Mouse (Mus musculus) retina, adult 2 months (tissue): ENCODE measurements around the gene Rgl2.
A peak's percentile ranks its signal among the peaks of the same experiment; 100 is the strongest.
"Not testable (repeated sequence)": the region's sequence is repeated elsewhere in the genome, so short reads cannot be mapped to it uniquely, and the experiment has no call there.

ENCODE experiments used
- DNase-seq: peaks from one replicate; pipeline ENCODE4 v3.0.0-alpha.2; 2012; ENCODE audit warnings: low read depth, low spot score

Rgl2 gene

DNA sequence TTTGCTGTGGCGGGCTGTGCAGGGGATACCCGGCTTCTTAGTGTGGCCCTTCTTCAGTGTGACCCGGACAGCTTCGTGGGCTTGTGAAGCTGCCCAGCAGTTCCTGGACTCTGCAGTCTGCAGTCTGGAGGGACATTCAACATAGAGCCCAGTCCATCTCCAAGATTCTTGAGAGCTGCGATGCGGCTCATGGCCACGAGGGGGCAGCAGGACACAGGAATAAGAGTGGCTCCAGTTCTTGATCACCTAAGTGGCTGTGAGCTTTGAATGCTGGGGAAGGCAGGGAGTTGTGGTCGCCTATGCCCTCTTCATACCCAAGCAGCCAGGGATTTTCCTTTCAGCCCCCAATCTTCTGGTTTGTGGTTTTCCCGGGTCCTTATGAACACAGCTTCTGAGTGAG lies 39.1 kb downstream of the Rgl2 start:
- DNase-seq: peak; percentile 63

- no peak for DNase-seq
Observed at GRCm38 (mm10) chr17:33968927-33969326, 39.6 kb downstream of the Rgl2 start.

DNA sequence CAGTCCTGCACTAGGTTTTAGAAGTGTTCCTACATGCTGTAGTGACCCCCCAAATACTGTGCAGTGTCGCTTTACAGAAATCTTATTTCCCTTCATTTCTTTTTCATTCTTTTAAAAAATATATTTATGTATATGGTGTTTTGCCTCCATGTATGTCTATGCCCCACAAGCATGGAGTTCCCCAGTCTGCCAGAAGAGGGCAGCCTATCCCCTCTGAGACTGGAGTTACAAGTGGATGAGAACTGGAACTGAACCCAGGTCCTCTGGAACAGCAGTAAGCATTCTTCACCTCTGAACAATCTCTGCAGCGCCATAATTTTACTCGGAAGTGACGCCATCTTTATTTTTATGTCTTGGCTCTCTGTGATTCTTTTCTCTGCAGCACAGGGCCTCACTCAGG lies 40.1 kb downstream of the Rgl2 start:
- no peak for DNase-seq

DNA sequence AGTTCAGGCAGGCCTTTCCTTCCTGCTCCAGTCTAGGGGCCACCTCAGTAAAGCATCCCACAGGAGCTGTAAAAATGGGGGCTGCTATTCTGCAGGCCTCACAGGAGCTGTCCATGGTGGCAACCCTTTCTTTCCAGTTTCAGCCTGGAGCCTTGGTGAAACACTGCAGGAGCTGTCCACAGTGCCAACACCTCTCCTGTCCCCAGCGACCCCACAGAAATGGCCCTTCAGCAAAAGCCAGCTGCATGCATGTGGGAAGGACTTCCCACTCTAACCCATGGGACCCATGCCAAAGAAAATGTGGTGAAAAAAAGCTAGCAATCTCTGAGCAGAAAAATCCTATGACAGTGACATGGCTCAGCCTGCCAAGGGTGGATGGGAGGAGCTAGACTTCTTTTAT lies 43.3 kb downstream of the Rgl2 start:
- DNase-seq: no peak

- DNase-seq: no peak
Observed at GRCm38 (mm10) chr17:33973572-33973971, 44.2 kb downstream of the Rgl2 start.

DNA sequence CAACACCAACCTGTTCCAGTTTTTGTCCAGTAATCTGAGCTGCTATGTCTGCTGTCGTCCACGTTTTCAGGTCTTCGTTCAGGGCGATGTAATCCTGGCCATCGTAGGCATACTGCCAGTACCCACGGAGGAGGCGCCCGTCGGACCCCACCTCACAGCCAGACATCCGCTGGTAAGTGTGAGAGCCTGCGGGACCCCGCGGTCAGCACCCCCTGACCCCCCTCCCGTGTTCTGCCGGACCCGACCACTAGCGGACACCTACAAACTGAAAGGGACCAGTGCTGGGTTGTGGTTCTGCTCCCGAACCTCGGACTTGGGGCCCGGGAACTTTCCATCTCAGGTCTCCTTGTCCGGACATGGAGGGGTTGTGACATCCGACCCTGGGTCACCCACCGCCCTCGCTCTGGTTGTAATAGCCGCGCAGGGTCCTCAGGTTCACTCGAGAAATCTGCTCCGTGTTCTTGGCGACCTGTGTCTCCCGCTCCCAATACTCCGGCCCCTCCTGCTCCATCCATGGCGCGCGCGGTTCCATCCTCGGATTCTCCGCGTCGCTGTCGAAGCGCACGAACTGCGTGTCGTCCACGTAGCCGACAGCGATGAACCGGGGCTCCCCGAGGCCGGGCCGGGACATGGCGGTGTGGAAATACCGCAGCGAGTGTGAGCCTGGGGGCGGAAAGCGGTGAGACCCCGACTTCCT lies 48.7 kb downstream of the Rgl2 start:
- no peak for DNase-seq

DNA sequence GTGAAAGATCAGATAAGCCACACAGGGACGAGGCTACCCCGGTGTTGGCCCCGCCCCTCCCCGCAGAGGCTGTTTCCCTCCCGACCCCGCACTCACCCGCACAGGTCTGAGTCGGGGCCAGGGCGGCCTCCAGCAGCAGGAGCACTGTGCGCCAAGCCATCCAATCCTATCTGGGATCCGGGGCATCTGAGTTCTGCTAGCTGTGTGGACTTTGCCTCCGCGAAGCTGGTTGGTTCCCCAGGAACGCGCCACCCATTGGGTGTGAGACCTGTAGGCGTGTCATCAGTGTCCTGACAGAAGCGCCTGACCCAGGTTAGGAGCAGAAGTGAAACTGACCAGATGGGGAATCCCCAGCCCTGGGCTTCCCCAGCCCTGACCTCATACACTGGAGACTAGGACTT lies 49.3 kb downstream of the Rgl2 start:
- peak; percentile 81 for DNase-seq

GRCm38 (mm10) chr17:33979512-33980050 lies 50.2 kb downstream of the Rgl2 start:
- DNase-seq: no peak

- no peak for DNase-seq
Observed at GRCm38 (mm10) chr17:33980181-33981035, 51.1 kb downstream of the Rgl2 start.

- DNase-seq: peak; percentile 86
Observed at GRCm38 (mm10) chr17:33981192-33981909, 52.0 kb downstream of the Rgl2 start.

DNA sequence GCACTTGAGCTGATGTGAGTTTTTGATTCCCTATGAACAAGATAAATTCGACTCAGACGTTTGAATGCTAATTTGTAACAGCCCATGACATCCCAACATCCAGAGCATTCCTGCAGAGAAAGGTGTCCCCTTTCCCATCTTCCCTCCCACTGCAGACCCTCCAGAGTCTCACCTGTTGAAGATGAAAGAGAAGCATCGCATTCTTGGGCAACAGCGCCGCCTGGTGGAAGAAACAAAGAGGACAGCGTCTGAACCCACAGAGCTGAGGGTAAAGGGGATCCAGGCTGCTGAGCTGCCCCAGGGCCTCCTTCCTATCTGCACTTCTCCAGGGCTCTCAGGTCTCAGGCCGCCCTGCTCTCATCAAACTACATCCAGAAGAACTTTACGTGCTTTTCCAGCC lies 52.8 kb downstream of the Rgl2 start:
- not testable (repeated sequence) for DNase-seq
